Mouse (Mus musculus): ENCODE data around the gene Rgs3. TPM values are rescaled to one million over a fixed set of nuclear protein-coding genes. Genes with fewer than 3 reads are reported as not detected.

The Rgs3 gene
- total RNA-seq, 2 experiments from 2014 or later, result 24.4 to 26.5 TPM

DNA sequence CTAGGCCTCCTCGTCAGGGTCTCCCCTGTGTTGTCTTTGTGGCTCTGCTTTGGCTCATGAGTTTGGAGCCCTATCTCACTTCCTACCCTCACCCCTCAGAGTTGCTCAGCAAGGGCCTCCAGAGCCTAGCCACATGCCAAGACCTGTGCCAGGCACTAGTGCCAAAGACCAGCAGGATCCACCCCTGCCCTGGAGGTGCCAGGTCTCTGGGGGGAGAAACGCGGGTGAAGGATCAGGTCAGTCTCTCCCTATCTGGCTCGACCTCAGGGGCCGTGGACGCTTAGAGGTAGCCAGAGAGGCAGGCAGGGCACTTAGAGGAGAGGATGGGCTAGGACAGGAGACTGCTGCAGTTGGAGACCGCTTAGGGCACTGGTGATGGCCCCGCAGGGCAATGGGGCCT is 122.7 kb downstream of the Rgs3 start:
- DNase-seq (ENCODE audit: low spot score in 2 of 2), result no peak

DNA sequence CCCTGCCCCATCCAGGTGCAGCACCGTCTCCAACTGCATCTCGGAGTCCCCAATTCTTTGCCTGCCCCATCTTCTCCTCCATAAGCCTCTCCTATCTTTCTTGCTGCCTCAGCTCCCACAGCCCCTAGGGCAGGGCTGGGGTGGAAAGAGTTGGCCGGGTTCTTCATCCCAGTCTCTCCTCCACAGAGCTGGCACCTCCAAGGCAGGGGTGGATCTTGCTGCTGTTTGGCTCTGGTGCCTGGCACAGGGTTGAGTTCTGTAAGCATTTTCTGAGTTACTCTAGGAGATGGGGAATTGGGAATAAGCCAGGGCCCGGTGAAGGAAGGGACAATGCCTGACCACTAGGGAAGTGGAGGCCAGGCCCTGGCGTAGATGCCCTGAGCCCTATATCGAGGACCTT is 123.5 kb downstream of the Rgs3 start:
- DNase-seq (ENCODE audit: low spot score in 2 of 2), result no peak

GRCm38 (mm10) chr4:62684351-62684750 is 124.7 kb downstream of the Rgs3 start:
- DNase-seq (ENCODE audit: low spot score in 2 of 2), result no peak

DNA sequence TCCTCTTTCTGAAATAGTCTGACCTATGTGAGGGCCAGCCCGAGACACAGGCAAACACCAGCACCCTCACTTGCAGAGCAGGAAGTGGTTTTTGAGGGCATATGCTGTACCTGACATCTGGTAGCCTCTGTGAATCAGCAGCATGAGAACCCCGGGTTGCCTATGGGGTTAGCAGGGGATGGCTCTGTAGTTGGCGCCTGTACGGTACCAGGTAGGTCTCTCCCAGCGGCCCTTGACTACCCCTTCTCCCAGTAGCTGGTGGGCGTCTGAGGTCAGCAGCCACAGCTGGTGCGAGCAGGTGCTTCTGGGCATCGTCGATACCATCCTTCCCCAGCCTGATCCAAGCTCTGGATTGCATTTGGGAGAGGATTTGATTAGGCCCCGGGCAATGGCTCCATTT is 125.6 kb downstream of the Rgs3 start:
- DNase-seq (ENCODE audit: low spot score in 2 of 2), result no peak

GRCm38 (mm10) chr4:62686769-62687168 is 127.1 kb downstream of the Rgs3 start:
- DNase-seq (ENCODE audit: low spot score in 2 of 2), result no peak

DNA sequence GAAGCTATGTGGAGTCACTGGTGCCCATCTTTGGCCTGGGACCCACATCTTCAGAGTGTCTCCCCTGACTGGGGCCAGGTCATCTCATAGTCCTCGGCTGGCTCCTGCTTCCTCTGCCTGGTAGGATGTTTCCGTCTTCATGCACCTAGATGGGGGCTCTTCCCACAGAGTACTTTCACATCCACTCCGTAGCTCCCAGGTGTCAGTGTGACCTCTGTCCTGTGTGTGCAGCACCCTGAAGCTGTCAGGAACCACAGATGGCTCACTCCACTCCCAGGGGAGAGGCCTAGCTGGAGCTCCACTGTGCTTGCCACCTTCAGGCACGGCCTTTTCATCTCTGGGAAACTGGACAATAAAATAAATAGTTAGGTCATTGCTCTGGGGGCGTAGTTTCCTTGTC is 128.5 kb downstream of the Rgs3 start:
- DNase-seq (ENCODE audit: low spot score in 2 of 2), result no peak

- DNase-seq (ENCODE audit: low spot score in 2 of 2), result no peak
Observed at GRCm38 (mm10) chr4:62690997-62691396, 131.3 kb downstream of the Rgs3 start.

DNA sequence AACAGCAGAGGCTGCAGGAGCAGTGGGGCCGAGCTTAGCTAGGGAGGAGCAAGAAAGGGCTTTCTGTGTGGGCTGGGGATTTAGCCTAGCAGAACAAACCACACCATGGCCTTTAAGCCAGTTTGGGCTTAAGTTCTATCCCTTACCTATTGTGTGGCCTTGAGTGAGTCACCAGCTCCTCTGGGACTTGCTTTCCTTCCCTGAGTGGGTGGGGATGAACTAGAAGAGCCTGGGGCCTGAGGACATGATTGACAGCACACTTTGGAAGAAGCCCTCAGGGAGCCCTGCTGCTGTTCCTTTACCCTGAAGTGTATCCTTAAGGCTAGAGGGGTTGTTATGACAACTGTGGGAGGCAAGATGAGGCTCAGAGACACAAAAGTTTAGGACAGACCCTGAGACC is 132.0 kb downstream of the Rgs3 start:
- no peak for DNase-seq (ENCODE audit: low spot score in 2 of 2)

- no peak for DNase-seq (ENCODE audit: low spot score in 2 of 2)
Observed at GRCm38 (mm10) chr4:62693839-62694238, 134.2 kb downstream of the Rgs3 start.

- DNase-seq (ENCODE audit: low spot score in 2 of 2), result no peak
Observed at GRCm38 (mm10) chr4:62694703-62695439, 135.2 kb downstream of the Rgs3 start.

DNA sequence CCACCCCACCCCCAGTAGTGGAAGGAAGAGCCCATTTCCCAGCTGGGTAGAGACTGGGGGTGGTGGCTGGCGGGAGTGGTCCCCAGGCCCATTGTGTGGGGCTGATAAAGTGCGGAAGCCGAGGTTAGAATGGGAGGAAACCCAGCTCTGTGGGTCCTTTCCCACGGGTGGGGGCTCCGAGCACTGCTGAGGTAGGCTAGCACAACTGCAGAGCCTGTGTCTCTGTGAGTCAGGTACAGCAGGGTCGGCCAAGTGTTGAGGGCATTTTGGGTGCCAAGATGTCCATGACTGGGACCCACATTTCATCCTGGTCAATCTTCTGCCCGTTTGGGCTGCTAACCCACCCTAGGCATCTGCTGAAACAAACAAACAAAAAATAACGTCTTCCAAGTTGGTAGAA is 135.9 kb downstream of the Rgs3 start:
- DNase-seq (ENCODE audit: low spot score in 2 of 2), result no peak

DNA sequence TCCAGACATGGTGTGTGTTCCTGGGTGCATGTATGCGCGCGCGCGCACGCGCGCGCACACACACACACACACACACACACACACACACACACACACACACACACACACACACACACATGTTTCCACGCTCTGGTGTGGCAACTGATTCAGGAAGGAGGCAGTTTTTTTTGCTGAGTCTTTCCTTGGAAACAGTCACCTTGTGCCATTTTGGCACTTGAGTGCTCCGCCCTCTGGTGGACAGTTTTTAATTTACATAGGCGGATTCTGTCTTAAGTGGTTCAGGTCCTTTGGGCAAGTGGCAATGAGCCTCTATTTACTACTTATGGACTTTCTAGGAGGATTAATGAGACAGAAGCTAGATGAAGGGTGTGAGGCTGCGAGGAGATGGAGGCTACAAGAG is 136.3 kb downstream of the Rgs3 start:
- peak in 1 of 2 experiments; percentile 76 for DNase-seq (ENCODE audit: low spot score in 2 of 2)

DNA sequence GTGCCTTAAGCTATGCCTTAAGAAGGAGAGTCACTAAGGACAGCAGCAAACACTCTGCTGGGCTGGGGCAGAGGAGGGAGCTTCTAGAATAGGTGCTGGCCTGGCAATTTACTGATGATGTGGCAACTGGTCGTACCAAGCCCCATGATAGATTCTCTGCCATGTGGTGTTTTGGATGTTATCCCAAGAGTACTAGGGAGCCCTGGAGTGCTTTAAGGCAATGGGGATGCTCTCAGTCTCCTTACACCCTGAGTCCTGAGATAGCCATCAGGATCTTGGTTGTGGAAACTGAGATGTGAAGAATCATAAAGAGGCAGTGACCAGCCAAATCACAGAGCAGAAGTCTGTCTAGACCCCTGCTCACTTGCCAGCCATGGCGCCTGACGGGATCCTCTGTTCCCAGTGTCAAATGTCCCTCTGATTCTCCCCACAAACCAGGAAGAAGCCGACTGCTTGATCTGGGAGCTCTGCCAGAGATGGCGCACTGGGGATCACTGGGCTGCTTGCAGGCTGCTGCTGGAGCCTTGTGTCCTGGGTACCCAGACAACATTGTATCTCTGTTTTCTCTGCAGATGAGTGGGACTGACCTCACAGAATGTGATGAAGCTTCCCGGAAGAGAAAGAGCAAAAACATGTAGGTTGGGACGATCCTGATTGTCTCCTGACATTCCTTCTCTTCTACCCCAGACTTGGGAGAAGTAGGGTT is 137.2 kb downstream of the Rgs3 start:
- peak in 1 of 2 experiments; percentile 52 for DNase-seq (ENCODE audit: low spot score in 2 of 2)

GRCm38 (mm10) chr4:62697469-62697868 is 137.8 kb downstream of the Rgs3 start:
- peak; percentile 81 to 88 for DNase-seq (ENCODE audit: low spot score in 2 of 2)

DNA sequence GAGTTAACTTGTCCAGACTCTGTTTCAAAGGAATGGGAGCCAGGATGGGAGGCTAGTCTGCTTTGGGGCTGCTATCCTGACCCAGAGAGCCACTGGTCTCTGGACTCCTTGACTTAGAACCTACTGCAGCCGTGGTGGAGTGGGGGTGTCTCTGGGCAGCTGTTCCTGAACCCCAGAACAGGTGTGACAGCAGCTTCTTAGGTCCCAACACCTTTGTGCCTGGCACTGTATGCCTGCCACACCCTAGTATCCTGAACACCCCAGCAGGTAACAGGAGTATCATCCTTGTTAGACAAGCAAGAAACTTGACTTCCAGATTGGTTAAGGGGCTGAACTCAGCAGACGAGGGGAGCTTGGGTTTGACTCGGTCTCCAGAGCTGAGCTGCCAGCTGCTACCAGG is 138.9 kb downstream of the Rgs3 start:
- no peak for DNase-seq (ENCODE audit: low spot score in 2 of 2)

GRCm38 (mm10) chr4:62699191-62699812 is 139.7 kb downstream of the Rgs3 start:
- DNase-seq (ENCODE audit: low spot score in 2 of 2), result peak; percentile 87 to 94

DNA sequence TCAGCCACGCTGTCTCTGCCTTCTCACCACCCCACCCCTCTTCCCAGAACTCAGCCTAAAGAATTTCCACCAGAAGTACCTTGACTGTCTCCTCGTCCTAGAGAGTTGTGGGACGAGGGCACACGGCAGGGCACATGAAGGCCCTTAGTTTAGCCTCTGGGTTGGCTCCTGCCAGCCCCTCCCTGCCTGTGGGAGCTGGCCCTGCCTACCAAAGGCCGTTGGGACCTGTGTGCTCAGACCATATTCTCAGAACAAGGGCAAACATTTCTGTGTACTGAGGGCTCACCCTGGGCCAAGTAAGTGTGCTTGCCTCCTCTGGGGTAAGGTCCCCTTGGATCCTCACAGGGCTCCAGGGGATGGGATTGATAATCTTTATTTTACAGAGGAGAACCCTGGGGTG is 140.8 kb downstream of the Rgs3 start:
- DNase-seq (ENCODE audit: low spot score in 2 of 2), result no peak

DNA sequence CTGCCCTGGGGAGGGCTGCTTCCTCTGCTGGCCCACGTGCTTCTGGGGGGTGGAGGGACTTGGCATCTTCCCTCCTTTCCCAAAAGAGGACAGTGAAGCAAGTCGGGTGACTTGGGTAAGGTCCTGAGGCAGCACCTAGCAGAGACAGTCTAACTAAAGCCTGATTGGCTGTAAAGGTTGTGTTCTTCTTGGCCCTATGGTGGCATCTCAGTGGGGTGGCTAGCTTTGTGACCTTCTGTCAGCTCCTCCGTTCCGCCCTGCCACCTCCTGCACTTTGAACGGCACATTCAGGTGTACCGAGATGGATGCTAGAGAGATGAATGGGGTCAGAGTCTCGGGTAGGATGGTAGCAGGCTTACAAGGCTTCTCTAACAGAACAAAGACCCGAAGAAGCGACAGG is 143.5 kb downstream of the Rgs3 start:
- DNase-seq (ENCODE audit: low spot score in 2 of 2), result no peak

GRCm38 (mm10) chr4:62704204-62704603 is 144.6 kb downstream of the Rgs3 start:
- no peak for DNase-seq (ENCODE audit: low spot score in 2 of 2)

DNA sequence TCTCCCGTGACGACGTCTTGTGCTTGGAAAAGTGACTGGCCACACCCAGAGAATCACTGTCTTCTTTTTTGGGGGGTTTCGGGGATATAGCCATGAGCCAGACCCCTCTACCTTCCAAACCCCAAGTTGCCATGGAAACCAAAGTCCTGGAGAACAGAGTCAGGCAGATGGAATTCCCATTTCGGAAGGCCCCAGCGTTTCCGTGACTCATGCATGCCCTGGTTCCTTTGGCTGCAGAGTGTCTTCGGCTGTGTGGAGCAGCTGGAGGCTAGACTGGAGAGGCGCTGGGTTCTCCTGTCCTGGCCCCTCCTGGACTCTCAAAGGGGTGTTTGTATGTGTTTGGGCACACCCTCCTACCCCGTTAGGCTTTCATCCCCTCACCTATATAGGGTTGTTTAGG is 145.4 kb downstream of the Rgs3 start:
- no peak for DNase-seq (ENCODE audit: low spot score in 2 of 2)

DNA sequence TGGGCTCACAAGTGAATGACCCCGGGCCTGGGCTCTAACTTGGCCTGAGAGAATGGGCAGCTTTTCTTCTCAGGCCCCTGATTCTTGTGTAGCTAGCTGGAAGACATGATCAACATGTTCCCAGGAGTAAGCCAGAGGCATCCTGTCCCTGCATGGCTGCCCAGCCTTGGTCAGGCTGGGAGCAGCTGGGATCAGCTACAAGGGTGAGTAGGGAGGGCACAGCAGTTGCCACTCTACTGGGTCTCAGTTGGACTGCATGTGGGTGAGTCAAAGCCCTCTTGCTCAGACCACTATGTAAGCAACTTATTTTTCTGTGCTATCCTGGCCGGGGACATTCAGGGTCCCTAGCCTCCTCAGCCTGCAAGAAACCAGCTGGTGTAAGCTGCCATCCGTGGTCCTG is 146.1 kb downstream of the Rgs3 start:
- no peak for DNase-seq (ENCODE audit: low spot score in 2 of 2)

DNA sequence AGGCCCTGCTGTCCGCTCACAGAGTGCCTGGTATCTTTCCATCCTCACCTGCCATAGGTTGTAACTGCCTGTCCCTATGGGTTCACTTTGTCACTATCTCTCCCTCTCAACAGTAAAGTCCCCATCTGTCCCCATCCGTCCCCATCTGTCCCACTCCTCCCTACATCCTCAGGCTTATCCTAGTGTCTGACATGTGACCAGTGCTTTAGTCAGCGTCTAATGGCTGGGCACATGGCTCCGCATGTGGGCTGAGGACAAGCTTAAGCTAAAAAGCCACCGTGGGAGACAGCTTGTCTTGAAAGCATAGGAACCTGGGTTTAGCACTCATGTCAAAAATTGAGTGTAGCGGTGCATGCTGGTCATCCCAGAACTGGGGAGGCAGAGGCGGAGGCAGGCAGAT is 148.4 kb downstream of the Rgs3 start:
- no peak for DNase-seq (ENCODE audit: low spot score in 2 of 2)
